Mouse (Mus musculus) midbrain, embryonic 10.5 days (tissue): ENCODE measurements around the gene Ier5. TPM values are rescaled to one million over a fixed set of nuclear protein-coding genes. Genes with fewer than 3 reads are reported as not detected.

Source experiments
- DNase-seq: peaks from one replicate; pipeline ENCODE4 v3.0.0-alpha.2; 2017; ENCODE audit warnings: low spot score
- H3K27ac ChIP-seq: fragments of 300-500 bp; sonication (generic); replicated peaks from 2 replicates; pipeline ENCODE4 v1.5.1; 2016; ENCODE audit warnings: mild to moderate bottlenecking
- H3K27me3 ChIP-seq: fragments of 300-500 bp; sonication (generic); 2 replicates; pipeline ENCODE4 v1.6.1; 2016; ENCODE audit warnings: low read depth, mild to moderate bottlenecking; ENCODE audit not compliant: poor library complexity, severe bottlenecking
- H3K36me3 ChIP-seq: fragments of 300-500 bp; sonication (generic); 2 replicates; pipeline ENCODE4 v1.6.1; 2016; ENCODE audit warnings: mild to moderate bottlenecking, moderate library complexity
- H3K4me1 ChIP-seq: fragments of 300-500 bp; sonication (generic); 2 replicates; pipeline ENCODE4 v1.6.1; 2016
- H3K4me3 ChIP-seq: fragments of 300-500 bp; sonication (generic); 2 replicates; pipeline ENCODE4 v1.5.1; 2016; ENCODE audit warnings: mild to moderate bottlenecking, moderate library complexity
- H3K9me3 ChIP-seq: fragments of 300-500 bp; sonication (generic); replicated peaks from 2 replicates; pipeline ENCODE4 v1.6.1; 2016; ENCODE audit warnings: mild to moderate bottlenecking
- WGBS: fragments of 180-500 bp; shearing (Covaris S2); methylation state at CpG from one replicate; pipeline ENCODE4 v1.1.7; 2016; 5-methylcytosine and 5-hydroxymethylcytosine counted together
- polyA plus RNA-seq: library from polyadenylated mRNA; unstranded; fragments of >200 nt; fragmentation: Nextera tagmentation; extraction: Ambion mirVana; gene quantifications from 2 replicates; pipeline ENCODE4 v1.2.1, GENCODE M21; 2016

Gene Ier5
- polyA plus RNA-seq, 1 experiment from 2014 or later: 4.0 TPM

DNA sequence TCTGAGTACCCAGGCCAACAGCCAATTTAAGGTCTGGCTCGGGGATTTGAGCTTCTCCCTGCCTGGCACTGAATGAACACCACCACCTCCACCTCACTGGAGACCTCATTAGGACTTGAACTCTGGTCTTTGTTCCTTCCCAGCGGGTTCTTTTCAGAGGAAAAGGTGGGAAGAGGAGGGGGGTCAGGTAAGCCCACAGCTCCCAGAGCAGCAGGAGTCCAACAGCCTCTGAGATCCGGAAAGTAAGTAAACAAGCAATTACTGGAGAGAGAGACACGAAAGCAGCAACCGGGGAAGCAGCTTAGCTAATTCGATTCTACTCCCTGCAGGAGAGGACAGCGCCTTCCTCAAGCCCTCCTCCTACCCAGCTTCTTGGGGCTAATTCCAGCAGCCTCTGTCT is 13.0 kb downstream of the Ier5 start:
- no peak for DNase-seq
- H3K4me3 ChIP-seq: no peak overlapping the region
- H3K27ac ChIP-seq: peak overlapping the region; percentile 93
- H3K27me3 ChIP-seq: peaks cover 58% of the 10 kb centered on the region
- H3K36me3 ChIP-seq: no peaks in the 10 kb centered on the region
- no peaks in the 10 kb centered on the region for H3K9me3 ChIP-seq
- 3% methylated on average over 7 of the region's 7 CpGs for WGBS
- peaks cover 72% of the 10 kb centered on the region for H3K4me1 ChIP-seq

DNA sequence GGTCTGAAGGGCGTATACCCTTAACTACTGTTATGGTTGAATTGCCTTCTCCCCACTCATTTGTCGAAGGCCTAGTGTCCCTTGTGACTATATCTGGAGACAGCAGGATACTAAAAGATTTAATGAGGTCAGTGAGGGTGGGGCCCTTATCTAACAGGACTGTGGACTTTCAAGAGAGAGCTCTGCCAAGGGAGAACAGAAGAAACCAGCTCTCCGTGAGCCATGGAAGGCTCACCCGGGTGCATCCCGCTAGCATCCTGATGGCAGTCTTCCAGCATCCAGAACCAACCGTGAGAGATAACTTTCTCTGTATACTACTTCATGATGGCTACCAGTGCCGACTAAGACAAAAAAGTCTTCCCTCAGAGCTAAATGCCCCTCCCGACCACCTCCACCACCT is 14.6 kb downstream of the Ier5 start:
- WGBS: 45% methylated on average over 8 of the region's 8 CpGs
- Histone ChIP-seq H3K4me3 (no peak overlapping the region), H3K36me3 (no peaks in the 10 kb centered on the region), H3K9me3 (no peaks in the 10 kb centered on the region), H3K27me3 (peaks cover 52% of the 10 kb centered on the region), H3K4me1 (peaks cover 83% of the 10 kb centered on the region), H3K27ac (peak overlapping the region; percentile 93)
- no peak for DNase-seq

DNA sequence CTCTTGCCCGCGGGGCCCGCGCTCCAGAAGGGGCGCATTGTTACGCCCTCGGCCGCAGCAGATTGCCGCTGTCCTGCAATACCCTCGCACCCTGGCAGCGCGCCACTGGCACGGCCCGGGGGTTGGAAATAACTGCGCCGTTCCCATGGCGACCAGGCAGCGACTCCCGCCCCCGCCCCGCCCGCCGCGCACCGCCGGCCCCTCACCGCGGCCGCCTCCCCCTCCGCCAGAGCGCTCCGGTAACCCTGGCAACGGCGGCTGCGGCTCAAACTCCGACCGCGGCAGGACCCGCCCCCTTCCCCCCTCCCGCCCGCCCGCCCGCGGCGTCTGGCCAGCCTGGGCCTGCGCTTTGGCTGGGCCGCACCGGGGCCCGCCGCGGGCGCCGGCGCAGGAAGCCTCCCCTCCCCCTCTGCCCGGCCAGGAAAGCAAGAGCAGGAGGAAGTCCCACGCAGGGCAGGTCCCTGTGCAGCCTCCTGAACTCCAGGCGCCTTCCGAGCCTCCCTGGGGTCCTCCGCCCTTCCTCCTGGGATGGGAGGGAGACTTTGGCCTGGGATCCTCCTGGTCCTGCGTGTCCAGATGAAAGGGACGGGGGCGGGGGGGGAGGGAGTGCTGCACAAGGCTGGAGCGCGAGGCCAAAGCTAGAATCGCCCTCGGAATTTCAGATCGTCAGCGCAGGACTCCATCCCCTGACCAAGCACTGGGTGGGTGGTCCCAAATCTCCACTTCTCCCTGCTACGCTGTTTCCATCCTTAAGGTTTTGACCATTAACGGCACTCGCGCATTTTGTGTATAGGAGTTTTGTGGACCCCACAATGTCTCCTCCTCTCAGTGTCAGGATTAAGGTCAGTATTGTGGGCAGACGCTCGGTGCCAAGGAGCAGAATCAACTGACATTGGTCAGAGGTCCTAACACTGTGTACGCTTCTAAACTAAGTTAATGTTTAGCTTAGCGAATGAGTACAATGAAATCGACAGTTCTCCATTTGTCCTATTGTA is 15.9 kb downstream of the Ier5 start:
- WGBS: under 1% methylated on average over 61 of the region's 77 CpGs
- DNase-seq: peak; percentile 97
- peaks cover 73% of the 10 kb centered on the region for H3K4me1 ChIP-seq
- no peaks in the 10 kb centered on the region for H3K36me3 ChIP-seq
- peaks cover 40% of the 10 kb centered on the region for H3K27me3 ChIP-seq
- H3K4me3 ChIP-seq: peak overlapping the region; percentile 57
- peak overlapping the region; percentile 93 for H3K27ac ChIP-seq
- H3K9me3 ChIP-seq: no peaks in the 10 kb centered on the region

DNA sequence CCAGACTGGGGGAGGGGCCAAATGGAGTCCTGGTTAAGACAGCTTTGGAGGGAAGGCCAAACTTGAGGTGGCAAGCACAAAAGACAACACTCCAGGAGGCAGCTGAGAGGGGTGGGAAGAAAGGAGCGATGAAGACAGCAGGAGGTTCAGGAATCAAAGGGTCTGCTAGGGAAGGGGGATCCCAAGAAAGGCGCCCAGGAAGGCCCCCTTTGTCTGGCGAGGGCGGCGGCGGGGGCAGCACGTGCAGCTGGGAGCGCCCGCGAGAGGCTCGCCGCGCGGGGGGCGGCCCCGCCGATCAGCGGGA is 16.5 kb downstream of the Ier5 start:
- Histone ChIP-seq H3K27me3 (peaks cover 33% of the 10 kb centered on the region), H3K4me3 (peak overlapping the region; percentile 57), H3K36me3 (no peaks in the 10 kb centered on the region), H3K27ac (peak overlapping the region; percentile 93), H3K9me3 (no peaks in the 10 kb centered on the region), H3K4me1 (peaks cover 78% of the 10 kb centered on the region)
- no peak for DNase-seq
- under 1% methylated on average over 17 of the region's 18 CpGs for WGBS

DNA sequence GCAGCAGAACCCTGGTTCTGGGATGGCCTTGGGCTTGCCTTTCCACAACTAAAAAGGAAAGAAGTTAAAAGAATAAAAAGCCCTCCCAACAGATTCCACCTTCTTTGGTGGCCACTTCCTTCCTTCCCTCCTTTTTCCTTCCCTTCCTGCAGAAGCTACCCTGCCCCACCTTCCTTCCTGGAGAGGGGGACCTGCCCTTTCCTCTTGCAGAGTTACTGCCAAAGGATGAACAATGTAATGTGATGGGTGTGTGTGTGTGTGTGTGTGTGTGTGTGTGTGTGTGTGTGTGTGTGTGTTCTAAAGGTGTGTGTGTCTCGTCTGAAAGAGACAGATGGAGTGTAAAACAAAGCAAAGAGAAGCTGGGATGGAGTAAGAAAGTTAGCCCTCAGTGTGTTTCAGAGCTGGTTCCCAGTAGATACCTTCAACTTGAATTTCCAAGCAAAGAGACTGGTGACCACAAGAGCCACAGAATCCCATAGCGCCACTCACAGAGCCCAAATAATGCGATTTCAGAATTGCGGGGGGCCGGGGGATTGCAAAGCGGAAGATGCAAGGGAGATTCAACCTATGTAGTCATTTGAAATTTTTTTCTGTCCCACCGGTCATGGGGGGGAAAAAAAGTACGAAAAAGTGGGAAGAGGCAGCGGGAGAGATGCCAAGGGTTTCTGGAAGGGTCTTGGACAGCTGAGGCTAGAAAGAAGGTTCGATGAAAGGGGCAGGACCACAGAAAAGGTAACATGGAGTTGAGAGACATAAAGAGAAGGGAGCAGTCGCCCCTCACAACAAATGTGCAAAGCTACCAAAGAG is 17.1 kb downstream of the Ier5 start:
- Histone ChIP-seq H3K4me3 (peak overlapping the region; percentile 57), H3K27me3 (peaks cover 28% of the 10 kb centered on the region), H3K36me3 (no peaks in the 10 kb centered on the region), H3K27ac (peak overlapping the region; percentile 93), H3K9me3 (no peaks in the 10 kb centered on the region), H3K4me1 (peaks cover 81% of the 10 kb centered on the region)
- WGBS: 4% methylated on average over 11 of the region's 11 CpGs
- DNase-seq: no peak

DNA sequence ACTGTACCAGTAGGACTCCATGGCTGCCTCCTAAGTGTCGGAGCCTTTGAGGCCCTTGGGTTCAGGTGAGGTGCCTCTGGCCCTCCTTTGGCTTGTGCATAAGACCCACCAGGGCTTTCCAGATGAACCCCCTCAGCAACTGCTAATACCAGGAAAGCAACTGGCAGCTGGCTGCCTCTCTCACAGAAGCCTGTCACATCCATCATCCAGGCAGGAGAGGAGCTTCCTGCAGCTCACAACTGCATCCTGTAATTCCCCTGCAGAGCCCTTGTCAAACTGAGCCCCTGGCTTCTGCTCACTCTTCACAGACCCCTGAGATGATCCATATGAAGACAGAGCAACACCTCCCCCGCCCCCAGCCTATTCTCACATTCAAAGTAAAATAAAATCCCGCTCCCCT is 21.8 kb downstream of the Ier5 start:
- DNase-seq: no peak
- H3K4me1 ChIP-seq: peaks cover 70% of the 10 kb centered on the region
- H3K4me3 ChIP-seq: no peak overlapping the region
- H3K36me3 ChIP-seq: no peaks in the 10 kb centered on the region
- H3K27ac ChIP-seq: peak overlapping the region; percentile 72
- WGBS: 85% methylated on average over 3 of the region's 3 CpGs
- H3K9me3 ChIP-seq: no peaks in the 10 kb centered on the region
- peaks cover 19% of the 10 kb centered on the region for H3K27me3 ChIP-seq

DNA sequence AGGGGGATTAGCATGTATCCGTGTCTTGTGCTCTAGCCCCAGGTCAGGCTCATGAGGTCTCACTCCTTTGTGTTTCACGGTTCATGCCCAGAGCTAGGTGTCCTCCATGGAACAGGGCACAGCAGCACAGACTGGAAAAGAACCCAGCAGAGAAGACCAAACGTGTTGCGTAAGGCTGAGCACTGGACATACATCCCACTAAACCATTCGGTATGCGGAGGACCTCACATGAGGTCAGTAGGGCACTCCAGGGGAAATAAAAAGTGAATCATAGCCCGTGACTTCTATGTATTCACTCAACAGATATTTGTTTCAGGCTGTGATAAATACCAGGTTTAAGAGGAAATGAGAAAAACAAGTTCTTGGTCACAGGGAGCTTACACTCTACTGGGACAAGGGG is 23.6 kb downstream of the Ier5 start:
- DNase-seq: no peak
- Histone ChIP-seq H3K36me3 (no peaks in the 10 kb centered on the region), H3K4me3 (no peak overlapping the region), H3K4me1 (peaks cover 70% of the 10 kb centered on the region), H3K27me3 (peaks cover 34% of the 10 kb centered on the region), H3K27ac (no peak overlapping the region), H3K9me3 (no peaks in the 10 kb centered on the region)
- WGBS: 89% methylated on average over 7 of the region's 7 CpGs

DNA sequence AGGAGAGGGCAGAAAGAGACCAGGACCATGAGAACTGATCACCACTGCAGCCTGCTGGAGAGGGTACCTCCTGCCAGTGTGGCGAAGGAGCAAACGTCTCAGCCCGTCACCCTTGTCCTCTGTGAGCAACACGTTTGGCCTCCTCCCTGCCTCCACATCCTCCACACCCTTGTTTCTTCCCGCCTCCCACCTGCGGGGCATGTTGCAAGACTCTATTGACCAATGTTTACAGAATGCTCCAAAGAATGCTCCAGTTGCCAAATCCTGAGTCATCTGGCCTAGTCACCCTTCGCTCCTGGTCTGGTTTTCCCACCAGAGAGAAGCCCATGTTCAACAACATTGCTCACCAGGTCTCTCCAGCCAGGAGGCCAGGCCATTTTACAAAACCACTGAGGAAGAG is 24.6 kb downstream of the Ier5 start:
- peaks cover 39% of the 10 kb centered on the region for H3K27me3 ChIP-seq
- H3K9me3 ChIP-seq: no peaks in the 10 kb centered on the region
- WGBS: 63% methylated on average over 7 of the region's 7 CpGs
- no peak overlapping the region; the same call in 1 of the 2 replicates for H3K27ac ChIP-seq
- DNase-seq: no peak
- H3K36me3 ChIP-seq: no peaks in the 10 kb centered on the region
- H3K4me3 ChIP-seq: no peak overlapping the region
- peaks cover 67% of the 10 kb centered on the region for H3K4me1 ChIP-seq

DNA sequence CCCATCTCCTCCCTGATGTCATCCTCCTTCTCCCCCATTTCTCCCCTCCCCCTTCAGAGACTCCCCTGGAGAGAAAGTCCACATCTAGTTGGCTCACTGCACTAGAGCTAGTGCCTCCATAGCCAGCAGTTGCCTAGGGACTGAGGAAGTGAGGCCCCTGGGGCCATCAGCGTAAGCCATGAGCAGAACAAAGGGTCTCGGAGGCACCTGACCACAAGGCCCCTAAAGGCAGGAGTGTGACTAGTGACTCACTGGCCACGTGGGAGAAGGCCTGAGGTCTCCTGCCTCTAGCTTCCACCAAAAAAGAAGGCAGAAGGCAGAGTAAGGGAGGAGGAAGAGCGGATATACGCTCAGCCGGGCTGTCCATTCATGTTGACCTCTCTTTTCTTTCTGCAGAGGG is 25.5 kb downstream of the Ier5 start:
- Histone ChIP-seq H3K27ac (peak overlapping the region; percentile 72), H3K27me3 (peaks cover 46% of the 10 kb centered on the region), H3K9me3 (no peaks in the 10 kb centered on the region), H3K4me1 (peaks cover 70% of the 10 kb centered on the region), H3K36me3 (no peaks in the 10 kb centered on the region), H3K4me3 (no peak overlapping the region)
- 69% methylated on average over 6 of the region's 6 CpGs for WGBS
- DNase-seq: no peak

DNA sequence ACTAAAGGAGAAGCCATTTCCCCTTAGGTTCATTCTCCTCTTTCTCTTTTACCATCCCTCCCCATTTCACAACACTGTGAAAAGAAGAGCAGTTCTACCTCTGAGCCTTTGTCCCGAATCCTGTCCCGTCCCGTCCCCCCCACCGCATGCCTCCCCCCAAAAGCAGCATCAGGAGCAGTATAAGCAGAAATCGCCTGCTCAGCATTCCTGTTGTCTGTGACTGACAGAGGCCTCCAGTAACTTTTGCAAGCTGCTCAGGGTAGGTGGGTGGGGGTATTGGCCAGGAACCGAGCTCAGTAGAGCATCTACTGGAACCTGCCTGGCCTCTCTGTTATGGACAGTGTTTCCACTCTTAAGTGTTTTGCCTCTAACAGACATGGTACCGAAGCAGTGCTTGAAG is 26.3 kb downstream of the Ier5 start:
- H3K27ac ChIP-seq: peak overlapping the region; percentile 72
- no peak for DNase-seq
- no peaks in the 10 kb centered on the region for H3K36me3 ChIP-seq
- H3K4me1 ChIP-seq: peaks cover 67% of the 10 kb centered on the region
- peaks cover 49% of the 10 kb centered on the region for H3K27me3 ChIP-seq
- H3K4me3 ChIP-seq: no peak overlapping the region
- no peaks in the 10 kb centered on the region for H3K9me3 ChIP-seq
- WGBS: 22% methylated on average over 7 of the region's 7 CpGs

DNA sequence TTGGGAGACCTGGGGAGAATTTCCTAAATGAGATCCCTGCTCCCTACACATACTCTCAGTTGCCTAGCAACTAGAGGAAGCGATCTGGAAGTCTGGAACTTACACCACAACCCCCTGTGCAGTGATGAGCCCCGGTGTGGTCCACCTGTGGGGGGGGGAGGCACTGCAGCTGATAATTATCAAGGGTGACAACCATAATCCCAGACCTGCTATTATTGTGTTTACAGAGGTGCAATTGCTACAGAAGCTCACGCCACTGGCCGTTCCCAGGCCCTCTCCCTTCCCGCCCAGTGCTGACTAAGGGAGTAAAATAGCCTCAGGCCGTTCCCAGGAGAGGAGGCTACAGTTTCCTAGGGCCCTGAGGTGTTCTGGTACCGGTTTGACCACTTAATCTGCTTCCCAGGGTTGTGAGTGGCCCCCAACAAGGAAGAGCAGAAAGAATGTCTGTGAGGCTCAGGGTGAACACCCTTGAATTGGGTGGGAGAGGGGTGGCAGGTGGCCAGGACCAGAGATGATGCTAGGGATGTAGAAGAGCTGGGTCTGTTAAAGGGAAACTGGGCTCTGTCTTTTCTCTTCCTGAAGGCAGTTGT is 28.1 kb downstream of the Ier5 start:
- peaks cover 54% of the 10 kb centered on the region for H3K4me1 ChIP-seq
- no peak overlapping the region for H3K4me3 ChIP-seq
- peak overlapping the region; percentile 72 for H3K27ac ChIP-seq
- H3K36me3 ChIP-seq: no peaks in the 10 kb centered on the region
- WGBS: 22% methylated on average over 7 of the region's 7 CpGs
- H3K9me3 ChIP-seq: no peaks in the 10 kb centered on the region
- DNase-seq: no peak
- peaks cover 49% of the 10 kb centered on the region for H3K27me3 ChIP-seq

DNA sequence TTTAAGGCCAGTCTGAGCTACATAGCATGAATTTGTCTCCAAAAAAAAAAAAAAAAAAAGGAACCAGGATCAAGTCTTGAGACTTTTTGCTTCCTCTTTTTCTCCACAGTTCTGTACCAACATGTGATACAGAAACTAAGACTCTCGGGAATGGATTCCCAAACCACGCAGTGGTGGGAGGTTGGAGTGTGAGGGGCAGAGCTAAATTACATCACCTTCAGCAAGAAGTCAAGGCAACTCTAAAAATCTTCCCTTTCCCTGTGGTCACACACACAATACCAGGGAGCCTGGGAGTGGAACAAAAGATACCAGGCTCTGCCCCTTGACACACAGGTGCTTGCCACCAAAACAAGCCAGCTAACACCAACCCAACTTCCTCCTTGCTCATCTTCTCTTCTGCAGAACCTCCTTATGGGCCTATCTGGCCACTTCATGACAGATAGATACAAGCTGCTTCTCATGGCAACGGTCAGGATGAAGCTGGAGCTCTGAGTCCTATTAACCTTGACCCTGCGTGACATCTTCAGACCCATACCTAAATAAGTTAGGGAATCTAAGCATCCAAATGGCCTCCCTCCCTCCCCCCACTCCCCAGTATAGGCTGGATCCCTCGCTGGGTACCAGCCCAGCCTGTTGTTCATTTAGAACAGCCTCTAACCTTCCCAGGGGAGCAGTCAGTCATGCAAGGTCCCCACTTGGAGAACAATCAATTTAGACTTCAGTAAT is 28.7 kb downstream of the Ier5 start:
- H3K4me1 ChIP-seq: peaks cover 51% of the 10 kb centered on the region
- H3K4me3 ChIP-seq: no peak overlapping the region
- H3K27me3 ChIP-seq: peaks cover 49% of the 10 kb centered on the region
- H3K9me3 ChIP-seq: no peaks in the 10 kb centered on the region
- H3K27ac ChIP-seq: 0 out of 2 replicates have a peak overlapping the region, but pooled peaks have one; percentile 52
- 53% methylated on average over 5 of the region's 5 CpGs for WGBS
- H3K36me3 ChIP-seq: no peaks in the 10 kb centered on the region
- no peak for DNase-seq
